Mouse (Mus musculus) telencephalon, adult 2 months (tissue): ENCODE data around the gene Mei1.

Experiments
- DNase-seq: peaks from one replicate; pipeline ENCODE4 v3.0.0-alpha.2; 2011; ENCODE audit warnings: low read depth, low spot score

The Mei1 gene

DNA sequence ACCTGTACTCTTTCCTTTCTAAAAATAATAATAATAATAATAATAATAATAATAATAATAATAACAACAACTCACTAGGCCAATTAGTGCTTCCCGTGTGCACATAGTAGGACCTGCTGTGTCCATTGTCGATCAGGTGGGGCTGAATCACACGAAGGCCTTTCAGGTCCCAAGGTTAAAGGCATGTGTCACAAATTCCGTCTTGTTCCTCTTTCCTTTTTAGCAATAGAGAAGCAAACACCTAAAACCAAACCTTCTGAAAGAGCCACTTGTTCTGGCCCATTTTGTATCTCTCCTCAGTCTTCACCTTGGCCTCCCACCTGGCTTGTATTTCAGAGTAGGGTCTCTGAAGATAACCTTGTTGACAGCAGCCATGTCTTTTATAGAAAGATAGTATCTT, 81.4 kb downstream of the Mei1 start:
- no peak for DNase-seq

GRCm38 (mm10) chr15:82152022-82152421, 82.2 kb downstream of the Mei1 start:
- DNase-seq, result no peak

GRCm38 (mm10) chr15:82152435-82152834, 82.6 kb downstream of the Mei1 start:
- no peak for DNase-seq

DNA sequence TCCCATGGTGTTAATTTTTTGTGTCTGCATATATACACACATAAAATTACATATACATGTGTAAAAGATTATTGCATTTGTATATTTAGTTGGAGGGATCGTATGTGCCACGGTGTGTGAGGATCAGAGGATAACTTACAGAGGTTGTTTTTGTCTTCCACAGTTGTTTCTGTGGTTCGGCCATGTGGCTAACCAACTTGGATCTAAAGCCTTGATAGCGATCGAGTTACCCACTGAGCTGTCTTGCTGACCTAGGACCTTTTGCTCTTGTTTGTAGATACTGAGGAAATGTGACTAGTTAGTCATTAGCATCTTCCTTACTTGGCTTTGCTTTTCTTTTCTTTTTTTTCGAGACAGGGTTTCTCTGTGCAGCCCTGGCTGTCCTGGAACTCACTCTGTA, 86.5 kb downstream of the Mei1 start:
- no peak for DNase-seq

DNA sequence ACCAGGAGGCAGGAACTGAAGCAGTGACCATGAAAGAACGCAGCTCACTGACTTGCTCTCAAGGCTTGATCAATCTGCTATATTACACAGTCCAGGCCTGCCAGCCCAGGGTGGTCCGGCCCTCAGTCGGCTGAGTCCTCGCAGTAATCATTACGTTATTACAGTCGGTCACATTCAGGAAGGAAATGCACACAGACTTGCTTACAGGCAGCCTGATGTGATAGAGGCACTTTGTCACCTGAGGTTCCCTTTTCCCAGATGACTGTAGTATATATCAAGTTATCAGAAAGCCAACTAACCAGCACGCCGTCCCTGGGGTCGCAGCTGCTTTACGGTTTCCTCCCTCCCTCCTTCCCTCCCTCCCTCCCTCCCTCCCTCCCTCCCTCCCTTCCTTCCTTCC, 87.1 kb downstream of the Mei1 start:
- DNase-seq, result no peak

DNA sequence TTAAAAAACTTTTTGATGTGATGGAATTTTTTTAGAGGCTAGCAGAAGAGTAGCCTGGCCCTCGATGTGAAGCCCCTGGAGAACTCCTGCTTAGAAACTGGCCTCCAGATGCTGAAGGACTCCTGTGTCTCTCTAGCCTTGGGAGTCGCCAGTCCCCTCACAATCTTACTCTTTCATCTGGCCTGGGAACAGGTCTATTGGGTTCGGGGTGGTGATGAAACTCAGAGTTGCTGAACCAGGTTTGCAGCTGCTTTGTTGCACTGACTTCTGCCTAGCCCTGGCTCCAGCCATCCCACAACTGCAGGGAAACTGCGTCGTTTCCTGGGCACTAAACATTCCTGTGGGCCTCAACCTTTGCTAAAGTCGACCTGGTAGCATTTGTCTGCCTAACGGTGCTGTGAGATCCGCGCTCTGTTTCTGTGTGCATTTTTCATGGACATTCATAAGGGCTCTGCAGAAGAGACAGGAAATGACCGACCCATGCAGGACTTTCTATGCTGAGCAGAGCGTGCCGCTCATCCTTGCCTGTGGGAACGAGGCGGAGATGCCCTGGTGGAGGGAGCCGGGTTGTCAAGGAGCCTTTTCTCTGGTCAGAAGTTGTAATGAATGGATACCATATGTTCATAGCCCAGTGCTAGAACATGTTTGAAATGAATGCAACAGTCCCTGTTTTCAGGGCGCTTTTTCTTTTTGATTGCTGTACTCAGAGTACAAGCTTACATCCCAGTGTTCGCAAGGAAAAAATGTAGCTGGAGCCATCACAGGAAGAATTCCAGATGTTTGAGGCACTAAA, 88.6 kb downstream of the Mei1 start:
- DNase-seq, result no peak

GRCm38 (mm10) chr15:82159471-82159870, 89.7 kb downstream of the Mei1 start:
- no peak for DNase-seq

DNA sequence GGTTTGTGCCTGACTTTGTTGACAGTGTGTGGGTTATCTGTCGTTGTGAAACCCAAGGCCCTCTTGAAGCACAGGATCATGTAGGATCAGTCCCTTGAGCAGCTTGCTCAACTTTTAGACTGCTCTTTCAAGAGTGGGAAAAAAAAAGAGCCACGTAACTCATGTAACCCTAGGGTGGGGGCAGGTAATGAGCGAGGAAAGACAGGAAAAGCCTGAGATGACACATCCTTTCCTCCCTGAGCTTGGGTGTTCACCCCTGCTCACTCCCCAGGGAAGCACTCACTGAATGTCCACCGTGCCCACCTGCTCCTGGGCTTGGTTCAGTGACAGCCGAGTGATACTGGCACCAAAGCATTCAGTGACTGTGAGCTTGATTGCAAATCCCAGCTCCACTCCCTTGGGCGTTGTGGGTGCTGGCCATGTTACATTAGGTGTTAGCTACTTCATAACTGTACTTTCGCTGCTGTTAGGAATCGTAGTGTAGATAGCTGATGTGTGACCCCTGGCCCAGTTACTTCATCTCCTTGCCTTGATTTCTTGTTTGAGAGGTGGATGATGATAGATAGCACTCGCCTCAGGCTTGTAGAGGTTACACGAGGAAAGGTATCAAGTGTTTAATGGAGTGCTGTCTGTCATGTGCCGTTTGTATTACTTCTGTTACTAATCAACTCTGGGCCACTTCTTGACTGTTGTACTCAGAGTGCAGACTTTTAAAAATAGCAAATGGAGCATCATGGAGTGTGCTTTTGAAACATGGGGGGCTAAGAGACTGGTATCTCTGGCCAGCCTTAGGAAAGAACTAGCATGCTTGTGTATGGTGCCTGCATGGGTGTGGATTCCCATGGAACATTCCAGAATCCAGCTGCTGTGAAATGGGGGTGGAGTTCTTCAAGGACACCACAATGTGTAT, 91.2 kb downstream of the Mei1 start:
- no peak for DNase-seq

GRCm38 (mm10) chr15:82161965-82162600, 92.3 kb downstream of the Mei1 start:
- DNase-seq, result no peak

GRCm38 (mm10) chr15:82163356-82164060, 93.7 kb downstream of the Mei1 start:
- no peak for DNase-seq

DNA sequence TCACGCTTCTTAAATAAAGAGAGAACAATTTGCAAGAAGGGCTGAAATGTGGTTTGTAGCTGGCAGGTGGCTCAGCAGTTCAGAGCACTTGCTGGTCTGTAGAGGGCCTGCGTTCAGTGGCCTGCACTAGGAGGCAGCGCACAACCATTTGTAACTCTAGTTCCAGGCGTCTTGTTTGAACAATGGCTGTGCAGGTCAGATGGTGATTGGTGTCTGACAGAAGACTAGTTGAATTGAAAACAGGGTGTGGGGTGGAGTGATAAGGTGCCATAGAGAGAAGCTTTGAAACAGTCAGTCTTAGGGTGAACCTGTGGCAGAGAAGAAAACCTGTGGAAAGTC, 94.2 kb downstream of the Mei1 start:
- no peak for DNase-seq

GRCm38 (mm10) chr15:82164496-82164895, 94.7 kb downstream of the Mei1 start:
- DNase-seq, result no peak

GRCm38 (mm10) chr15:82165332-82166239, 95.8 kb downstream of the Mei1 start:
- DNase-seq, result no peak

- no peak for DNase-seq
Measured at GRCm38 (mm10) chr15:82166240-82167100, 96.7 kb downstream of the Mei1 start.

GRCm38 (mm10) chr15:82167201-82168168, 97.7 kb downstream of the Mei1 start:
- DNase-seq, result no peak

DNA sequence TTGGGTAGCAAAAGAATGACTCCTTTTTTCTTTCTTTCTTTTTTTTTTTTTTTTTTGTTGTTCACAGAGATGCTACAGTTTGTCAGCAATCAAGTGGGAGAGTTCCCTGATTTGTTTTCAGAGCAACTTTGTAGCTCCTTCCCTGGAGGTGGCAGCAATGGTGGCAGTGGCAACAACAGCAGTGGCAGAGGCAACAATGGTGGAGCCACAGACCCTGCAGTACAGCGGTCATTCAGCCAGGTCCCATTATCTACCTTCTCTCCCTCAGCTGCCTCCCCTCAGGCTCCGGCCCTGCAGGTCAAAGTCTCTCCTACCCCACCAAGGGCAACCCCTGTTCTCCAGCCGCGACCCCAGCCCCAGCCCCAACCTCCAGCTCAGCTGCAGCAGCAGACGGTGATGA, 99.9 kb downstream of the Mei1 start:
- DNase-seq, result no peak

- DNase-seq, result no peak
Measured at GRCm38 (mm10) chr15:82170437-82171377, 100.9 kb downstream of the Mei1 start.
